Mouse (Mus musculus): ENCODE results near the gene Ccdc117. TPM values are rescaled to one million over a fixed set of nuclear protein-coding genes. Genes with fewer than 3 reads are reported as not detected.

Ccdc117 gene
- polyA plus RNA-seq, 1 experiment from 2014 or later: 6.0 TPM

- Histone ChIP-seq H3K4me2 (ENCODE audit: low read depth, low read length) (peak overlapping the region; percentile 42; the same call in 1 of the 2 replicates), H3K27me3 (ENCODE audit: insufficient read depth, low read length) (no peaks in the 10 kb centered on the region), H3K4me3 (ENCODE audit: low read depth, low read length) (no peak overlapping the region), H3K36me3 (replicated peaks; ENCODE audit: insufficient read depth, low read length) (no peaks in the 10 kb centered on the region), H3K9me3 (ENCODE audit: low read length) (no peaks in the 10 kb centered on the region), H3K9ac (replicated peaks) (0 out of 2 replicates have a peak overlapping the region, but pooled peaks have one; percentile 23), H3K4me1 (ENCODE audit: insufficient read depth) (peaks cover 39% of the 10 kb centered on the region), H3K27ac (ENCODE audit: low read depth) (peak overlapping the region; percentile 81)
- no peak for ATAC-seq
- no peak for DNase-seq
- WGBS (ENCODE audit: insufficient replicate concordance): 50% methylated on average over 11 of the region's 11 CpGs
- TF ChIP-seq CTCF (IDR thresholded peaks at IDR 0.05; ENCODE audit: low read depth) (no peak), EP300 (IDR thresholded peaks at IDR 0.05; ENCODE audit: low read depth) (no peak)
Measured at GRCm38 (mm10) chr11:5499961-5500644, 41.9 kb downstream of the Ccdc117 start.

- Histone ChIP-seq H3K27ac (ENCODE audit: low read depth) (peak overlapping the region; percentile 81), H3K4me1 (ENCODE audit: insufficient read depth) (peaks cover 39% of the 10 kb centered on the region), H3K4me3 (ENCODE audit: low read depth, low read length) (no peak overlapping the region), H3K9ac (replicated peaks) (peak overlapping the region; percentile 47), H3K27me3 (ENCODE audit: insufficient read depth, low read length) (no peaks in the 10 kb centered on the region), H3K36me3 (replicated peaks; ENCODE audit: insufficient read depth, low read length) (no peaks in the 10 kb centered on the region), H3K9me3 (ENCODE audit: low read length) (no peaks in the 10 kb centered on the region), H3K4me2 (ENCODE audit: low read depth, low read length) (peak overlapping the region; percentile 42)
- peak; percentile 71 for ATAC-seq
- peak; percentile 40 for TF ChIP-seq EP300 (IDR thresholded peaks at IDR 0.05; ENCODE audit: low read depth)
- no peak for TF ChIP-seq CTCF (IDR thresholded peaks at IDR 0.05; ENCODE audit: low read depth)
- peak; percentile 47 for DNase-seq
- 41% methylated on average over 13 of the region's 13 CpGs for WGBS (ENCODE audit: insufficient replicate concordance)
Measured at GRCm38 (mm10) chr11:5498931-5499661, 42.9 kb downstream of the Ccdc117 start.

- Histone ChIP-seq H3K4me2 (ENCODE audit: low read depth, low read length) (peak overlapping the region; percentile 42; the same call in 1 of the 2 replicates), H3K9ac (replicated peaks) (no peak overlapping the region), H3K36me3 (replicated peaks; ENCODE audit: insufficient read depth, low read length) (no peaks in the 10 kb centered on the region), H3K27me3 (ENCODE audit: insufficient read depth, low read length) (no peaks in the 10 kb centered on the region), H3K27ac (ENCODE audit: low read depth) (peak overlapping the region; percentile 81), H3K4me1 (ENCODE audit: insufficient read depth) (peaks cover 39% of the 10 kb centered on the region), H3K4me3 (ENCODE audit: low read depth, low read length) (no peak overlapping the region), H3K9me3 (ENCODE audit: low read length) (no peaks in the 10 kb centered on the region)
- TF ChIP-seq EP300 (IDR thresholded peaks at IDR 0.05; ENCODE audit: low read depth) (no peak), CTCF (IDR thresholded peaks at IDR 0.05; ENCODE audit: low read depth) (no peak)
- ATAC-seq (peak; percentile 69), DNase-seq (peak; percentile 46)
- 69% methylated on average over 9 of the region's 9 CpGs for WGBS (ENCODE audit: insufficient replicate concordance)
Measured at GRCm38 (mm10) chr11:5498422-5498821, 43.6 kb downstream of the Ccdc117 start.

GRCm38 (mm10) chr11:5496559-5497248 is 45.3 kb downstream of the Ccdc117 start:
- Histone ChIP-seq H3K36me3 (replicated peaks; ENCODE audit: insufficient read depth, low read length) (no peaks in the 10 kb centered on the region), H3K27ac (ENCODE audit: low read depth) (no peak overlapping the region), H3K4me1 (ENCODE audit: insufficient read depth) (peaks cover 33% of the 10 kb centered on the region), H3K9me3 (ENCODE audit: low read length) (no peaks in the 10 kb centered on the region), H3K4me3 (ENCODE audit: low read depth, low read length) (no peak overlapping the region), H3K9ac (replicated peaks) (0 out of 2 replicates have a peak overlapping the region, but pooled peaks have one; percentile 4), H3K27me3 (ENCODE audit: insufficient read depth, low read length) (no peaks in the 10 kb centered on the region), H3K4me2 (ENCODE audit: low read depth, low read length) (no peak overlapping the region)
- WGBS (ENCODE audit: insufficient replicate concordance): 89% methylated on average over 13 of the region's 13 CpGs
- no peak for DNase-seq
- ATAC-seq: no peak
- no peak for TF ChIP-seq EP300 (IDR thresholded peaks at IDR 0.05; ENCODE audit: low read depth)
- peak; percentile 43 for TF ChIP-seq CTCF (IDR thresholded peaks at IDR 0.05; ENCODE audit: low read depth)

- 71% methylated on average over 5 of the region's 5 CpGs for WGBS (ENCODE audit: insufficient replicate concordance)
- no peaks in the 10 kb centered on the region for H3K27me3 ChIP-seq (ENCODE audit: insufficient read depth, low read length)
- TF ChIP-seq CTCF (IDR thresholded peaks at IDR 0.05; ENCODE audit: low read depth) (no peak), EP300 (IDR thresholded peaks at IDR 0.05; ENCODE audit: low read depth) (no peak)
- no peaks in the 10 kb centered on the region for H3K9me3 ChIP-seq (ENCODE audit: low read length)
- DNase-seq (no peak), ATAC-seq (no peak)
- no peak overlapping the region for H3K9ac ChIP-seq (replicated peaks)
- H3K4me1 ChIP-seq (ENCODE audit: insufficient read depth): peaks cover 29% of the 10 kb centered on the region
- H3K27ac ChIP-seq (ENCODE audit: low read depth): no peak overlapping the region
- no peak overlapping the region for H3K4me2 ChIP-seq (ENCODE audit: low read depth, low read length)
- no peaks in the 10 kb centered on the region for H3K36me3 ChIP-seq (replicated peaks; ENCODE audit: insufficient read depth, low read length)
- H3K4me3 ChIP-seq (ENCODE audit: low read depth, low read length): no peak overlapping the region
Measured at GRCm38 (mm10) chr11:5495906-5496305, 46.1 kb downstream of the Ccdc117 start.
